Mouse (Mus musculus) forebrain, embryonic 10.5 days (tissue): ENCODE results near the gene Slc25a20. TPM values are rescaled to one million over a fixed set of nuclear protein-coding genes. Genes with fewer than 3 reads are reported as not detected.
"Not testable (repeated sequence)": the region's sequence is repeated elsewhere in the genome, so short reads cannot be mapped to it uniquely, and the experiment has no call there.

Experiments used
- DNase-seq: peaks from one replicate; pipeline ENCODE4 v3.0.0-alpha.2; 2017; ENCODE audit warnings: low spot score; ENCODE audit errors: extremely low spot score
- H3K27ac ChIP-seq: fragments of 300-500 bp; sonication (generic); 2 replicates; pipeline ENCODE4 v1.5.1; 2016; ENCODE audit warnings: mild to moderate bottlenecking
- H3K27me3 ChIP-seq: fragments of 300-500 bp; sonication (generic); 2 replicates; pipeline ENCODE4 v1.6.1; 2016; ENCODE audit warnings: mild to moderate bottlenecking; ENCODE audit not compliant: poor library complexity, severe bottlenecking
- H3K36me3 ChIP-seq: fragments of 300-500 bp; sonication (generic); replicated peaks from 2 replicates; pipeline ENCODE4 v1.6.1; 2016; ENCODE audit warnings: mild to moderate bottlenecking, moderate library complexity
- H3K4me1 ChIP-seq: fragments of 300-500 bp; sonication (generic); 2 replicates; pipeline ENCODE4 v1.6.1; 2016
- H3K4me3 ChIP-seq: fragments of 300-500 bp; sonication (generic); 2 replicates; pipeline ENCODE4 v1.5.1; 2016; ENCODE audit warnings: mild to moderate bottlenecking, moderate library complexity
- H3K9me3 ChIP-seq: fragments of 300-500 bp; sonication (generic); 2 replicates; pipeline ENCODE4 v1.6.1; 2016; ENCODE audit warnings: mild to moderate bottlenecking, moderate library complexity
- WGBS: fragments of 180-500 bp; shearing (Covaris S2); methylation state at CpG from one replicate; pipeline ENCODE4 v1.1.7; 2016; 5-methylcytosine and 5-hydroxymethylcytosine counted together
- polyA plus RNA-seq: library from polyadenylated mRNA; unstranded; fragments of >200 nt; fragmentation: Nextera tagmentation; extraction: Ambion mirVana; gene quantifications from 2 replicates; pipeline ENCODE4 v1.2.1, GENCODE M21; 2016

Slc25a20 gene
- polyA plus RNA-seq, 1 experiment from 2014 or later: 35.8 TPM

GRCm38 (mm10) chr9:108649561-108650440 lies 12.1 kb upstream of the Slc25a20 start:
- Histone ChIP-seq H3K9me3 (no peaks in the 10 kb centered on the region), H3K27me3 (no peaks in the 10 kb centered on the region)
- 36% methylated on average over 29 of the region's 29 CpGs for WGBS

DNA sequence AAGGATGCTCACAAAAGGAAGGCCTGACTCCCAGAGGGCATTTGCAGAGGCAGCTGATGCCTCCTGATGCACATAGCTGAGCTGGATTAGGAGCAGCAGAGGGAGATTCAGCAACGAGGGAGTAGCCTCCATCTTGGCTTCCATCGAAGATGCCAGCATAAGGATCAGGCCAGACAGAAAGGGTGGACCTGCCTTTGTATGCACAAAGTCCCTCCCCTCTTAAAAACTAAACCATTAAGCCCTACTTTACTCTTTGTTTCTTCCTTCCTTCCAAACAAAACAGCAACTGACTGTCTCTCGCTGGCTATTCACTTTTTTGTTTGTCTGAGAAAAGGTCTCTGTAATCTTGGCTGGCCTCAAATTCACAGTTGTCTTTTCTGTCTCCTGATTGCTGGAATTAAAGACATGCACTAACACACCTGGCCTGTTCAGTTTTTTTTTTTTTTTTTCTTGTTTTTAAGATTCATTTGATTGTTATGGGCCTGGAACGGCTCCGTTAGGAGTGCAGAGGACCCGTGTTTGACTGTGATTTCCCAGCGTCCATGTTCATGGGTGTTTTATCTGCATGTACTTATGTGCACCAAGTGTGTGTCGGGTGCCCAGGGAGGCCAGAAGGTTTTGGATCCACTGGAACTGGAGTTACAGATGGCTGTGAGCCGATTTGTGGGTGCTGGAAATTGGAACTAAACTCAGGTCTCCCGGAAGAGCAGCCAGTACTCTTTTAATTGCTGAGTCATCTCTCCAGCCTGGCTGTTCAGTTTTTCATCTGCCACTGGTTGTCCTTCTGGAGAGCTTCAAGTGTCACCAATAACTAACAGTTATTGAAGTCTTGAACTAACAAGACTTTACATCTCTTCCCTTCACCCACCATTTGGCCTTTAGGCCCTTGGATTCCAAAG lies 7.1 kb upstream of the Slc25a20 start:
- 78% methylated on average over 10 of the region's 10 CpGs for WGBS
- Histone ChIP-seq H3K4me3 (no peak overlapping the region), H3K4me1 (peaks cover 4% of the 10 kb centered on the region), H3K27me3 (no peaks in the 10 kb centered on the region), H3K9me3 (no peaks in the 10 kb centered on the region), H3K27ac (no peak overlapping the region), H3K36me3 (no peaks in the 10 kb centered on the region)
- DNase-seq: no peak

More at GRCm38 (mm10) chr9:108649561-108650440, 12.1 kb upstream of the Slc25a20 start:
- H3K4me1 ChIP-seq: peaks cover 26% of the 10 kb centered on the region
- H3K27ac ChIP-seq: peak overlapping the region; percentile 91
- peaks cover 4% of the 10 kb centered on the region; the same call in 1 of the 2 replicates for H3K36me3 ChIP-seq
- H3K4me3 ChIP-seq: peak overlapping the region; percentile 89
- DNase-seq: no peak

GRCm38 (mm10) chr9:108655865-108656264 lies 6.0 kb upstream of the Slc25a20 start:
- H3K9me3 ChIP-seq, H3K4me3 ChIP-seq, DNase-seq, H3K36me3 ChIP-seq, H3K27ac ChIP-seq, H3K27me3 ChIP-seq, H3K4me1 ChIP-seq: not testable (repeated sequence)
- 89% methylated on average over 7 of the region's 7 CpGs for WGBS

GRCm38 (mm10) chr9:108662660-108663059 lies 772 bp downstream of the Slc25a20 start:
- no peaks in the 10 kb centered on the region for H3K36me3 ChIP-seq
- DNase-seq: no peak
- H3K4me1 ChIP-seq: peaks cover 18% of the 10 kb centered on the region
- H3K4me3 ChIP-seq: peak overlapping the region; percentile 77
- no peaks in the 10 kb centered on the region for H3K9me3 ChIP-seq
- H3K27me3 ChIP-seq: no peaks in the 10 kb centered on the region
- 54% methylated on average over 6 of the region's 6 CpGs for WGBS
- 0 out of 2 replicates have a peak overlapping the region, but pooled peaks have one; percentile 83 for H3K27ac ChIP-seq

DNA sequence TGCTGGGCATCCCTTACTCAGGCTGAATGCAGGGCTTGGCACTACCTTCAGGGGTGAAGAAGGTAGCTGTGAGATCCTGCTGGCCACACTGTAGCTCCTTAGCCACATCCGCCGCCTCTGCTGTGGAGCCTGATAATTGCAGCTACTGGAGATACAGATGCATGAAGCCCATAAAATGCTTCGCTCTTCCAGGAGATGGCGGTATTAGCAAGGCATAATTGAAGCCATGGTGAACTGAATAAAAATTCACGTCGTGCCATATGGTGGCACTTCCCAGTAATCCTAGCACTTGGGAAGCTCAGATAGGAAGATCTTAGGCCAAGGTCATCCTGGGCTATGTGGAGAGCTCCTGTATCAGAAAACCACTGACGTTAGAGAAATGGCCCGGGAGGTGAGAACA lies 8.0 kb downstream of the Slc25a20 start:
- 58% methylated on average over 8 of the region's 8 CpGs for WGBS
- H3K4me1 ChIP-seq: no peaks in the 10 kb centered on the region
- peaks cover 43% of the 10 kb centered on the region for H3K36me3 ChIP-seq

GRCm38 (mm10) chr9:108673151-108673550 lies 11.3 kb downstream of the Slc25a20 start:
- no peak for DNase-seq
- Histone ChIP-seq H3K27ac (no peak overlapping the region), H3K9me3 (no peaks in the 10 kb centered on the region), H3K4me1 (no peaks in the 10 kb centered on the region), H3K36me3 (peaks cover 49% of the 10 kb centered on the region), H3K27me3 (no peaks in the 10 kb centered on the region), H3K4me3 (no peak overlapping the region)
- 49% methylated on average over 2 of the region's 2 CpGs for WGBS

More for the DNA sequence above, 8.0 kb downstream of the Slc25a20 start:
- Histone ChIP-seq H3K9me3 (no peaks in the 10 kb centered on the region), H3K27ac (no peak overlapping the region), H3K27me3 (no peaks in the 10 kb centered on the region), H3K4me3 (no peak overlapping the region)
- no peak for DNase-seq

DNA sequence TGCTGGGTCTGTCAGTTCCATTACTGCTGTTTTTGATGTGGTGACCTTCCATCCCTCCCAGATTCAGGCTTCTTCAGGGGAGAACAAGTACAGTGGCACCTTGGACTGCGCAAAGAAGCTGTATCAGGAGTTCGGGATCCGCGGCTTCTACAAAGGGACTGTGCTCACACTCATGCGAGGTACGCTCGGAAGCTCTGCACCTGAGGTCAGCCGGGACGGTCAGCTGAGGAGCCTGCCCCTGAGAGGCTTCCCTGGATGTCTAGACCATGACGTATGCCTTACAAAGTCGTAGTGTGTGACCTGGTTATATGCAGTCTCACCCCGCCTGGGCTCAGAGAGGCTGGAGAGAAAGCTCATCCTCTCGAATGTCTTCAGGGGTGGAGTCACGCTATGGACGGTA lies 18.1 kb downstream of the Slc25a20 start:
- Histone ChIP-seq H3K36me3 (peaks cover 43% of the 10 kb centered on the region), H3K27me3 (no peaks in the 10 kb centered on the region)
- no peak for DNase-seq

DNA sequence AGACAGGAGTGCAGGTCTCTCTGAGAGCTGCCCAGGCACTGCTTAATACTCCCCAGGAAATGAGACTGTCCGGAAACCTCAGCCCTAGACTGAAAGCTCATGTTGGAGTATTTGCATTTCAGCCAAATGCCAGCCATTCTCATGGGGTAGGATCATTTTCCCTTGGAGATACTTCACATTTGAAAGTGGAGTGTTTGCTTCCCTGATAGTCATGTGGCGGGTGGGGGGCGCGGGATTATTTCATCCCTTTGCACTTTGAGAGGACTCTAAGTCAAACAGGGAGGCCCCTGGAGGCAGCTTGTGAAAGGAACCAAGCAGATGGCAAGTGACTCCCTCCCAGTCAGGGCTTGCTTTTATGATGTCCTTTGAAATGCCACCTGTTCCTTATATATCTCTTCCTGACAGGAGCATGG lies 24.6 kb downstream of the Slc25a20 start:
- H3K27me3 ChIP-seq: peaks cover 22% of the 10 kb centered on the region
- no peaks in the 10 kb centered on the region for H3K9me3 ChIP-seq
- no peak overlapping the region for H3K4me3 ChIP-seq
- no peak for DNase-seq
- H3K27ac ChIP-seq: no peak overlapping the region
- WGBS: 63% methylated on average over 4 of the region's 4 CpGs
- H3K36me3 ChIP-seq: peaks cover 24% of the 10 kb centered on the region
- H3K4me1 ChIP-seq: peaks cover 33% of the 10 kb centered on the region

More for the DNA sequence above, 18.1 kb downstream of the Slc25a20 start:
- Histone ChIP-seq H3K9me3 (no peaks in the 10 kb centered on the region), H3K27ac (no peak overlapping the region), H3K4me1 (no peaks in the 10 kb centered on the region), H3K4me3 (no peak overlapping the region)
- WGBS: 94% methylated on average over 15 of the region's 15 CpGs

DNA sequence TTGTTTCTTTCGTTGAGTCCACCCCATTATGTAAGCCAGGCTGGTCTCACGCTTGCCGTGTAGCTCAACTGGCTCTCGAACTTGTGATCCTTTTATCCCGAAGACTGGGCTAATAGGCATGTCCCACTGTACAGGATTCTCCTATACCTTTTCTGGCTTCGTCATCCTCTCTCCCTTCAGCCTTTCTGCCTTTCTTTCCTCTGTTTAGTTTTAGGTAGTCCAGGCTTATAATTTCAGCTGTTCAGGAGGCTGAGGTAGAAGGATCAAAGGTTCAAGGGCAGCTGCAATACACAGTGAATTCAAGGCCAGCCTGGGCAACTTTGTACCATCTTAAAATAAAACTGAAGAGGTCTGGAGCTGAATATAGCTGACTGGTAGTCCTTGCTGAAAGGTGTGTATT lies 25.3 kb downstream of the Slc25a20 start:
- 91% methylated on average over 6 of the region's 6 CpGs for WGBS
- Histone ChIP-seq H3K36me3 (peaks cover 20% of the 10 kb centered on the region), H3K9me3 (no peaks in the 10 kb centered on the region), H3K27me3 (peaks cover 26% of the 10 kb centered on the region), H3K27ac (no peak overlapping the region), H3K4me3 (no peak overlapping the region), H3K4me1 (peaks cover 40% of the 10 kb centered on the region)
- no peak for DNase-seq

GRCm38 (mm10) chr9:108687686-108688085 lies 25.8 kb downstream of the Slc25a20 start:
- DNase-seq: no peak
- peaks cover 28% of the 10 kb centered on the region for H3K27me3 ChIP-seq
- H3K27ac ChIP-seq: no peak overlapping the region
- WGBS: 78% methylated on average over 2 of the region's 2 CpGs
- peaks cover 17% of the 10 kb centered on the region for H3K36me3 ChIP-seq
- no peaks in the 10 kb centered on the region for H3K9me3 ChIP-seq
- peaks cover 45% of the 10 kb centered on the region for H3K4me1 ChIP-seq
- H3K4me3 ChIP-seq: no peak overlapping the region

DNA sequence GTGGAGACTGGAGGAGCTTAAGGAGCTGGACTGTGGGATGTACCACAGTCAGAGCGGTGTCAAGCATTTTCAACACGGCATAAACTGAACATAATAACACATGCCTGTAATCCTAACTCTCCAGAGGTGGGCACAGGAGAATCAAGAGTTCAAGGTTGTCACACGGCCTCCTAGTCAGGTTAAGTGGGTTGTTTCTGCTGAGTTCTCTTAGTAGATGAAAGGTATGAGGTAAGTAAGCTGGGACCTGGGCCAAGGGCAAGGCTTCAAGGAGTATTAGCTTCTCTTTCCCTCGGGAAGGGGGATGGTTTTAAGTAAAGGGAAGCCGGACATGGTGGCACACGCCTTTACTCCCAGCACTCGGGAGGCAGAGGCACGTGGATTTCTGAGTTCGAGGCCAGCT lies 26.6 kb downstream of the Slc25a20 start:
- Histone ChIP-seq H3K9me3 (no peaks in the 10 kb centered on the region), H3K4me1 (peaks cover 53% of the 10 kb centered on the region), H3K36me3 (peaks cover 9% of the 10 kb centered on the region), H3K27ac (peak overlapping the region; percentile 8; the same call in 1 of the 2 replicates), H3K27me3 (peaks cover 36% of the 10 kb centered on the region), H3K4me3 (no peak overlapping the region)
- 82% methylated on average over 9 of the region's 9 CpGs for WGBS
- no peak for DNase-seq

- H3K36me3 ChIP-seq: peaks cover 5% of the 10 kb centered on the region
- peak within 1 kb of the TSS; percentile 8; the same call in 1 of the 2 replicates for H3K27ac ChIP-seq
- WGBS: 41% methylated on average over 1 of the region's 1 CpGs
- DNase-seq: peak; percentile 47
- H3K4me1 ChIP-seq: peaks cover 60% of the 10 kb centered on the region
- no peak within 1 kb of the TSS for H3K4me3 ChIP-seq
- H3K9me3 ChIP-seq: no peaks in the 10 kb centered on the region
- peaks cover 43% of the 10 kb centered on the region for H3K27me3 ChIP-seq
These were observed 27.2 kb downstream of the Slc25a20 start, which contains the start of gene Prkar2a for GRCm38 (mm10) chr9:108689106-108689505. Prkar2a (plus strand) TSS chr9:108689314.
